Mouse (Mus musculus) ES-E14 (cell line): ENCODE measurements around the gene Kcng3. TPM values are rescaled to one million over a fixed set of nuclear protein-coding genes. Genes with fewer than 3 reads are reported as not detected.

Source experiments
- DNase-seq: peaks from one replicate; pipeline ENCODE4 v3.0.0-alpha.2; 2013; ENCODE audit warnings: low read depth, low spot score
- H3K27ac ChIP-seq: 2 replicates; pipeline ENCODE4 v1.5.1; 2012; ENCODE audit warnings: low read depth, mild to moderate bottlenecking, low read length, moderate library complexity, mixed read lengths; ENCODE audit not compliant: poor library complexity, insufficient read depth, severe bottlenecking
- H3K36me3 ChIP-seq: 2 replicates; pipeline ENCODE4 v1.6.1; 2012; ENCODE audit warnings: mild to moderate bottlenecking, low read length, moderate library complexity, mixed read lengths; ENCODE audit not compliant: control insufficient read depth, poor library complexity, insufficient read depth, severe bottlenecking
- H3K4me1 ChIP-seq, 2 experiments: fragments of 150-350 bp in 1 of 2; sonication (generic) in 1 of 2; 2 replicates each; pipeline ENCODE4 v1.6.1; 2012; ENCODE audit warnings: low read length in 2 of 2, mild to moderate bottlenecking in 1 of 2, mixed read lengths in 1 of 2; ENCODE audit not compliant: control insufficient read depth in 2 of 2, insufficient read depth in 2 of 2, poor library complexity in 1 of 2
- H3K4me3 ChIP-seq, 2 experiments: fragments of 150-350 bp in 1 of 2; sonication (generic) in 1 of 2; 2 replicates each; pipeline ENCODE4 v1.5.1; 2012; ENCODE audit warnings: low read length in 2 of 2, low read depth in 1 of 2, mild to moderate bottlenecking in 1 of 2, mixed read lengths in 1 of 2; ENCODE audit not compliant: insufficient read depth in 1 of 2, poor library complexity in 1 of 2, severe bottlenecking in 1 of 2
- H3K9ac ChIP-seq: 2 replicates; pipeline ENCODE4 v1.6.1; 2012; ENCODE audit warnings: low read depth, mild to moderate bottlenecking, low read length, mixed read lengths; ENCODE audit not compliant: poor library complexity, insufficient read depth, severe bottlenecking
- H3K9me3 ChIP-seq: fragments of 150-350 bp; sonication (generic); 2 replicates; pipeline ENCODE4 v1.6.1; 2012; ENCODE audit warnings: low read depth, mild to moderate bottlenecking, low read length; ENCODE audit not compliant: control insufficient read depth, insufficient read depth
- CHD2 ChIP-seq: IDR thresholded peaks from 2 replicates; pipeline ENCODE4 v1.6.1; 2014; ENCODE audit warnings: mild to moderate bottlenecking, low read depth, low read length, inconsistent platforms
- HCFC1 ChIP-seq: IDR thresholded peaks from 2 replicates; pipeline ENCODE4 v1.6.1; 2012; ENCODE audit warnings: low read length, inconsistent platforms, borderline replicate concordance; ENCODE audit not compliant: insufficient read depth
- MAFK ChIP-seq: IDR thresholded peaks from 2 replicates; pipeline ENCODE4 v1.6.1; 2014; ENCODE audit warnings: mild to moderate bottlenecking, low read depth, low read length, inconsistent platforms; ENCODE audit not compliant: insufficient read depth
- ZC3H11A ChIP-seq: IDR thresholded peaks from 2 replicates; pipeline ENCODE4 v1.6.1; 2012; ENCODE audit warnings: low read depth, mild to moderate bottlenecking, inconsistent platforms, low read length, borderline replicate concordance
- ZNF384 ChIP-seq: IDR thresholded peaks from 2 replicates; pipeline ENCODE4 v1.6.1; 2012; ENCODE audit warnings: low read depth, low read length, inconsistent platforms
- in situ Hi-C, 2 experiments: fragments of 600-800 bp; cut with MboI; formaldehyde crosslinking; loops; one replicate each; pipeline ENCODE4 v1.15.1; 2025; ENCODE audit warnings: low sequenced_read_pairs in 2 of 2, inconsistent platforms in 1 of 2; ENCODE audit not compliant: unreplicated experiment in 2 of 2
- total RNA-seq: library from RNA; depleted of rRNA; stranded (reverse); fragments of 300-350 nt; gene quantifications from 2 replicates; pipeline ENCODE4 v1.2.3, GENCODE M21; 2012; rRNA removed

The Kcng3 gene
- total RNA-seq, 1 experiment, result 0.98 TPM

DNA sequence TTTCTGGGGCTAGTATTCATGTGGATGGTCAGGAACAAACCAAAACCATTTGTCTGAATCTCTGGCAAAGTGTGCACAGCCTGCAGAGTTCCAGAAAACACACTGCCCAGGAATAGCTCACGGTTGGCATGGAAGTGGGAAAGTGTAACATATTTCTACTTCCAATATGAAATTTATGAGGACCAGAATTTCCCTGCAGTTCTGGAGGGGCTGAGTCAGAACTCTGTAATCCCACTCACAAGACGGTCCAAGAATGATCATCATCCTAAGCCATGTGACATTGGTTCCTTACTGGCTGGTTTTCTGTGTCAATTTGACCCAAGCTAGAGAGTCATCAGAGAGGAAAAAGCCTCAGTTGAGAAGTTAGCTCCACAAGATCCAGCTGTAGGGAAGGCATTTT, 89.3 kb downstream of the Kcng3 start:
- no peak for TF ChIP-seq CHD2
- no peak for TF ChIP-seq ZC3H11A
- no peak for TF ChIP-seq MAFK
- TF ChIP-seq ZNF384, result no peak
- TF ChIP-seq HCFC1, result no peak
- Histone ChIP-seq H3K9me3 (no peaks in the 10 kb centered on the region), H3K4me3 (no peak overlapping the region), H3K27ac (no peak overlapping the region), H3K9ac (no peak overlapping the region), H3K4me1 (peaks cover 3 to 14% of the 10 kb centered on the region in 2 experiments; a peak in 3 of 4 replicates), H3K36me3 (no peaks in the 10 kb centered on the region)
- DNase-seq, result no peak
- in situ Hi-C loops, result no loop called here

DNA sequence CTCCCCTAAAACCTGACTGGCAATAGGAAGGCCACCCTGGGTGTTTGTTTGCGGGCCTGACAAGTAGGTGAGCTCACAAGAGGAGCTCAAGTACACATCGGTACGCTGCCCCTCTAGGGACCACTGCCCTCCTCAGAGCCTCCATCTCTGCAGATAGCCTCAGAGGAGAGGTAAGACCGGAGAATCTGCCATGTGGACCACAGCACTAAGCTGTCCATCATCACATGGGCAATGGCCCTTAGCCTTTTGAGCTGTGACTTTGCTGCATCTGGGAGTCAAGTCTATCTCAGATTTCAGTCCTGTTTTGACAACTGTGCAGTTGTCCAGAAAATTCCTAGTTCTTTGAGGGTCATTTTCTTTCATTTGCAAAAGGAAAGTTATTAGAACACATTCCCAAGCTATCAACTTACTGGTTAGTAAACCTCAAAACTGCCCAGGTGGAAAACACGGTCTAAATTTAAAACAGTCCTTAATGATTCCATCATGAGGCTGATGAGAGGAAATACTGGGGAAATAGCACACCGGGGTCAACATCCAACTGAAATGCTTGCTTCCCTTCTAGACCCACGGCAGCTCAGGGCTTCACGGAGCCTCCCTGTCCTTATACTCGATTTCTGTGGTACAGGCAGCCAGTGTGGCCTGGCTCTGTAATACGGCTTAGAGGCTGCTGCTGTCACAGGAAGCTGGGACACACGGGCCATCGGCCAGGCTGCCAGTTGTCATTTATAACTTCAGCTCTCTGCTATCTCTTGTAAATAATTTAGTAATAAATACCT, 92.2 kb downstream of the Kcng3 start:
- TF ChIP-seq HCFC1 (no peak), ZNF384 (no peak), CHD2 (no peak)
- in situ Hi-C loops, result no loop called here
- Histone ChIP-seq H3K4me3 (no peak overlapping the region), H3K27ac (no peak overlapping the region), H3K36me3 (no peaks in the 10 kb centered on the region), H3K9me3 (no peaks in the 10 kb centered on the region), H3K4me1 (peaks cover 0 to 2% of the 10 kb centered on the region in 2 experiments; a peak in 1 of 4 replicates), H3K9ac (no peak overlapping the region)
- no peak for DNase-seq

GRCm38 (mm10) chr17:83538694-83539093, 93.0 kb downstream of the Kcng3 start:
- in situ Hi-C loops, result no loop called here
- H3K4me1 ChIP-seq, result peaks cover 0 to 2% of the 10 kb centered on the region in 2 experiments; a peak in 1 of 4 replicates
- no peak for DNase-seq
- no peak for TF ChIP-seq ZNF384
- no peak for TF ChIP-seq MAFK
- no peak for TF ChIP-seq ZC3H11A
- TF ChIP-seq CHD2, result no peak
- TF ChIP-seq HCFC1, result no peak
- H3K27ac ChIP-seq, result no peak overlapping the region
- H3K9me3 ChIP-seq, result no peaks in the 10 kb centered on the region
- no peaks in the 10 kb centered on the region for H3K36me3 ChIP-seq
- H3K4me3 ChIP-seq, result no peak overlapping the region
- H3K9ac ChIP-seq, result no peak overlapping the region

DNA sequence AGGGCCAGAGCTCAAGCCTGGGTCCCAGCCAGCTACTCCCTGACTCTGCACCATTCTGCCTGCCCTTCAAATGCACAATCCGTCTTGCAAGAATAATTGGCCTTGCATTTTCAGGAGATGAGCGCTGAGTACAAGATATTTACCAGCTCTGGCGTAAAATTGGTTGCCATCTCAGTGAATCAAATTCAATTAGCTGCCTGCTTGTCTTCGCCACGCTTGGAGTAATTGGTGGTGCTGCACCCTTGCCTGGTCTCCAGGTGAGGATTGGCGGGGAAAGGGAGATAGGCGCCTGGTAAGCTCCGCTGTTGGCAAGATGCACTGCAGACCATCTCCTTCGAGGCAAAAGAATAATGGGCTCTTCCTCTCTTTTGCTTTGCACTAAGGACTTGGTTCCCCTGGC, 93.6 kb downstream of the Kcng3 start:
- Histone ChIP-seq H3K9me3 (no peaks in the 10 kb centered on the region), H3K4me3 (no peak overlapping the region), H3K4me1 (peaks cover 0 to 2% of the 10 kb centered on the region in 2 experiments; a peak in 1 of 4 replicates), H3K36me3 (no peaks in the 10 kb centered on the region), H3K9ac (no peak overlapping the region), H3K27ac (no peak overlapping the region)
- DNase-seq, result no peak
- TF ChIP-seq MAFK (no peak), HCFC1 (no peak), CHD2 (no peak), ZC3H11A (no peak)
- in situ Hi-C loops, result no loop called here

Other genes starting within 250 kb of the Kcng3 start
- gene Cox7a2l, start 114.6 kb downstream of the Kcng3 start, total RNA-seq, result 104 and 139 TPM in 2 replicates
- 52.8 and 57.1 TPM in 2 replicates for gene Mta3, start 74.3 kb upstream of the Kcng3 start, total RNA-seq
- gene Haao, start 216.1 kb upstream of the Kcng3 start, total RNA-seq, result 0.54 and 0.79 TPM in 2 replicates